Mouse (Mus musculus): ENCODE measurements around the gene Dlk2. TPM values are rescaled to one million over a fixed set of nuclear protein-coding genes. Genes with fewer than 3 reads are reported as not detected.

Gene Dlk2
- polyA plus RNA-seq (2015; fragmentation: Nextera tagmentation; extraction: Ambion mirVana), result 0.64 and 0.77 TPM in 2 replicates

DNA sequence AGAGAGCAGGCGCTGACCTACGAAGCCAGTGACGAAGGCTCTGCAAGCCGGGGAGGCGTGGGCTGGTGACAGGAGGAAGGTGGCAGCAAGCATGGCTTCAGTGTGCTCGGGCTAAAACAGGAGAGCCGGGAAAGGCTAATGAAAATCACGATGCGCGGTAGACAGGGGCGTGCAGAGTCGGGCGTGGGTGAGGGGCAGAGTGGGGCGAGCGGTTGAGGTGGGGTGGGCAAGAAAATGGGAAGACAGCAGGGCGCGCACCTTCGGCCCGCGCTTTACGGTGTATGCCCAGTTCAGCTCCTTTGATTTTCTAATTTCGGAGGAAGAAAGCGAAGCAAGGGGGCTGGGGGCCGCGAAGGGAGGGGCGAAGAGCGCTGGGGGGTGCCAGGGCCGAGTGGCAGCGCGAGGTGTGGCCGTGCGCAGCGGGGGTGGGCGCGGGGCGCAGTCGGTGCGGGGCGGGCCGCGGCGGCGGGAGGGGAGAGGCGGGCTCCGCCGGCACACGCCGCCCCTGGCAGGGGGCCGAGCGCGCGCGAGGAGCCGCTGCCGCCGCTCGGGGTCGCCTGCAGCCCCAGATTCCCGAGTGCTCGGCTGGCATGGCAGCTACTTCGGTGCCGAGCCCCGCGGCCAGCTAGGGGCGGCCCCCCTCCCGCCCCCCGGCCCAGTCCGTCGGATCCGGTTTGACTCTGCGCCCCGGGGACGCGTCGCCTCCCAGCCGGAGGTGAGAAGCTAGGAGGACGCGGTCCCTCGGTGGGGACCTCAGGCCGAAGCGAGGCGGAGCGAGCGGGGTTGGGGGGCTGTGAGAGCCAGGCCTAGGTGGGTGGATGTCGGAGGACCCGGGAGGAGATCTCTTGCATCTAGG, at the start of gene Dlk2:
Gene Dlk2 (plus strand): TSS at position 58 of the 856 bp plus-strand sequence.
- no peak within 1 kb of the TSS for H3K27ac ChIP-seq
- WGBS, result 1% methylated on average over 78 of the region's 86 CpGs
- H3K9me3 ChIP-seq, result no peaks in the 10 kb centered on the region
- peak within 1 kb of the TSS; percentile 100 for H3K4me2 ChIP-seq (replicated peaks)
- peak within 1 kb of the TSS; percentile 58 for H3K4me3 ChIP-seq (replicated peaks)
- H3K36me3 ChIP-seq, result no peaks in the 10 kb centered on the region
- H3K27me3 ChIP-seq (replicated peaks), result peaks cover 48% of the 10 kb centered on the region
- ATAC-seq, result peak; percentile 32; the same call in 1 of the 2 replicates
- H3K4me1 ChIP-seq (replicated peaks), result peaks cover 16% of the 10 kb centered on the region
- H3K9ac ChIP-seq, result peak within 1 kb of the TSS; percentile 50

DNA sequence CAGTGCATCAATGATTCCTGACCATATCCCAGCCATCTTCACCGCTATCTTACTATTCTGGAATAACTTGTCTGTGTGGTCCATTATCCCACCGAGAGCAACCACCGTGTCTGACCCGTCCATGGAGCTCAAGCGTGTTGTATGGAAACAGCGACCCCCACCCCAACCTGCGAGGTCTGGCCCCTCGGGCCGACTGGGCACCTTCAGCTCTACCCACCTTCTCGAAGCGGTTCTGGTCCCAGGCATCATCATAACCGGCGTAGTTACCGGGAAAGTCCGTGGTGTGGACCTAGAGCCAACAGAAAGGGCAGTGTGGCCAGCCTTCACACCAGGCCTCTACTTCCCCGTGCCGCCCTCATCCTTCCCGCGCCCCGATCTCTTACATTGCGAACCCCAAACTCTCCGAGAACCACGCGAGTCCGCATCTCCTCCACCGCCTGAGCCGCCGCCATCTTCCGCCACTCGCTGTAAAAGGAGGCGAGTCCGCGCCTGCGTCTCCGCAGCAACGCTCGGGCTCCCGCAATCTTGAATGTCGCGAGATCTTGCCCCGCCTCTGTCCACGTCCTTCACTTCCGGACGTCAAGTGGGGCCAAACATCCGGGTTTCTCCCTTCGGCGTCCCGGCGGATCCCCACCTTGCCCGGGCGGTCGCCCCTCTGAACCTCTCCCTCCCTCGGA, 49.6 kb upstream of the Dlk2 start, which contains the start of the genes Polr1c and Yipf3:
Gene Polr1c (minus strand): TSS at position 543 of the 677 bp plus-strand sequence.
Gene Yipf3 (plus strand): TSS at position 569 of the 677 bp plus-strand sequence.
- Histone ChIP-seq H3K36me3 (peaks cover 50% of the 10 kb centered on the region), H3K9ac (peak within 1 kb of the TSS; percentile 98), H3K27ac (peak within 1 kb of the TSS; percentile 70), H3K4me1 (replicated peaks) (peaks cover 19% of the 10 kb centered on the region), H3K9me3 (no peaks in the 10 kb centered on the region), H3K4me3 (replicated peaks) (peak within 1 kb of the TSS; percentile 89), H3K4me2 (replicated peaks) (peak within 1 kb of the TSS; percentile 68), H3K27me3 (replicated peaks) (no peaks in the 10 kb centered on the region)
- ATAC-seq, result peak; percentile 95
- WGBS, result under 1% methylated on average over 53 of the region's 53 CpGs

DNA sequence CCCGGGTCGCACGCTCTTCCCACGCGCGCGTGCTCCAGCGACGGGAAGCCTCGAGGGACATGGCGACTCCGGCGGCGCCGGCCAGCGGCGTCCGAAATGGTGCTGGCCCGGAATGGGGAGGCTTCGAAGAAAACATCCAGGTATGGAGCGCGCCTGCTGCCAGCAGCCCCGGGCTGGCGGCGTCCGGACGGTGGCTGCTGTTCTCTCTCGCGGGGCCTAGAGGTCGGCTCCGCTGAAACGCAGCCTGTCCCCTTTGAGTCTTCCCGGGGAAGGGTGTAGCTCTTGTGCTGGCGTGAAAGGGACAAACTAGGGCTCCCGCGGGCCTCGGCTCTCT, 49.1 kb upstream of the Dlk2 start:
- H3K9me3 ChIP-seq, result no peaks in the 10 kb centered on the region
- peaks cover 17% of the 10 kb centered on the region for H3K4me1 ChIP-seq (replicated peaks)
- peak overlapping the region; percentile 68 for H3K4me2 ChIP-seq (replicated peaks)
- peak; percentile 69 for ATAC-seq
- WGBS, result under 1% methylated on average over 37 of the region's 37 CpGs
- H3K27me3 ChIP-seq (replicated peaks), result no peaks in the 10 kb centered on the region
- peak overlapping the region; percentile 98 for H3K9ac ChIP-seq
- H3K4me3 ChIP-seq (replicated peaks), result peak overlapping the region; percentile 89
- peaks cover 45% of the 10 kb centered on the region for H3K36me3 ChIP-seq
- peak overlapping the region; percentile 70 for H3K27ac ChIP-seq

DNA sequence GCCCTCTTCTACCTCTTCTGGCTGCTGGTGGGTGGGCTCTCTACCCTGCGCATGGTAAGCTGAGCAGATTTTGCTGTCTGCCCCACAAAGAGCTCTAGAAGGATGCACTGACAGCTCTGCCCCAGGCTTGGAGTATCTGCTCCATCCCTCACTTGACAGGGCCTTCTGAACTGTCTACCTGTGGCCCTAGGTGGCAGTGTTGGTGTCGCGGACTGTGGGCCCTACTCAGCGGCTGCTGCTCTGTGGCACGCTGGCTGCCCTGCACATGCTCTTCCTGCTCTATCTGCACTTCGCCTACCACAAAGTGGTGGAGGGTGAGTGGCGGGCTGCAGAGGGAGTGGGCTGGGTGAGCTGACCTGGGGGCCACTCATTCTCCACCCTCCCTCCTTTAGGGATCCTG, 46.0 kb upstream of the Dlk2 start:
- Histone ChIP-seq H3K4me1 (replicated peaks) (peaks cover 27% of the 10 kb centered on the region), H3K36me3 (peaks cover 27% of the 10 kb centered on the region), H3K27ac (no peak overlapping the region), H3K27me3 (replicated peaks) (peaks cover 18% of the 10 kb centered on the region), H3K4me3 (replicated peaks) (no peak overlapping the region), H3K9me3 (no peaks in the 10 kb centered on the region), H3K4me2 (replicated peaks) (no peak overlapping the region), H3K9ac (no peak overlapping the region)
- 79% methylated on average over 7 of the region's 7 CpGs for WGBS
- no peak for ATAC-seq

DNA sequence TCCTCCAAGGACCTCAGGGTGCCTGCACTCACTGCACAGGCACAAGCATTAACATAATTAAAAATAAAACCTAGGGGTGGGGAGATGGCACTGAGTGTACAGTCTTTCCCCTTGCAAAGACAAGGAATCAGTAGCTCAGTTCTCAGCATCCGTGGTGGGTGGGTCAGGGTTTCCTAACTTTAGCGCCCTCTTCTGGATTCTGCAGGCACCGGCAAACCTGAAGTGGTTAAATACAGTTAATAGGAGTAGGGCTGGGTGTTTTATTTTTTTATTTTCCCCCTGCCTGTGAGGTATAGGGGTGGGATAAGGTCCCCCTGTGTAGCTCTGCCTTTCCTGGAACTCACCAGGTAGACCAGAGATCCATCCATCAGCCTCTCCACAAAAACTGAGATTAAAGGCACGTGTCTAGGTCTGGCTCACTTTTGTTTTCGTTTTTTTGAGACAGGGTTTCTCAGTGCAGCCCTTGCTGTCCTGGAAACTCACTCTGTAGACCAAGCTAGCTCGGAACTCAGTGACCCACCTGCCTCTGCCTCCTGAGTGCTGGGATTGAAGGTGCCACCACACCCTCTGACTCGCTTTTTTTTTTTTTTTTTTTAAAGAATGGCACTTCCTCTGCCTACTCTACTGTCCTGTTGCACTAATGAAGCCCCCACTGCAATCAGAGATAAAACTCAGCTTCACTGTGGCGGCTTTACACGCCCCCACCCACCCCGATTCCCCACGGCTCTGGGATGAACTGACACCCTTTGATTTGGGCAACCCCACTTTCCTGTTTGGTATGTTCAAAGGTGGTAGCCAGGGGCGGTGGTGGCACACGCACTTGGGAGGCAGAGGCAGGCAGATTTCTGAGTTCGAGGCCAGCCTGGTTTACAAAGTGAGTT, 44.4 kb upstream of the Dlk2 start:
- H3K9ac ChIP-seq, result no peak overlapping the region; the same call in 1 of the 2 replicates
- peaks cover 21% of the 10 kb centered on the region for H3K4me1 ChIP-seq (replicated peaks)
- no peak overlapping the region for H3K27ac ChIP-seq
- no peaks in the 10 kb centered on the region for H3K9me3 ChIP-seq
- peaks cover 31% of the 10 kb centered on the region for H3K36me3 ChIP-seq
- H3K4me3 ChIP-seq (replicated peaks), result peak overlapping the region; percentile 64
- 55% methylated on average over 14 of the region's 14 CpGs for WGBS
- peaks cover 18% of the 10 kb centered on the region for H3K27me3 ChIP-seq (replicated peaks)
- H3K4me2 ChIP-seq (replicated peaks), result peak overlapping the region; percentile 99
- ATAC-seq, result no peak

DNA sequence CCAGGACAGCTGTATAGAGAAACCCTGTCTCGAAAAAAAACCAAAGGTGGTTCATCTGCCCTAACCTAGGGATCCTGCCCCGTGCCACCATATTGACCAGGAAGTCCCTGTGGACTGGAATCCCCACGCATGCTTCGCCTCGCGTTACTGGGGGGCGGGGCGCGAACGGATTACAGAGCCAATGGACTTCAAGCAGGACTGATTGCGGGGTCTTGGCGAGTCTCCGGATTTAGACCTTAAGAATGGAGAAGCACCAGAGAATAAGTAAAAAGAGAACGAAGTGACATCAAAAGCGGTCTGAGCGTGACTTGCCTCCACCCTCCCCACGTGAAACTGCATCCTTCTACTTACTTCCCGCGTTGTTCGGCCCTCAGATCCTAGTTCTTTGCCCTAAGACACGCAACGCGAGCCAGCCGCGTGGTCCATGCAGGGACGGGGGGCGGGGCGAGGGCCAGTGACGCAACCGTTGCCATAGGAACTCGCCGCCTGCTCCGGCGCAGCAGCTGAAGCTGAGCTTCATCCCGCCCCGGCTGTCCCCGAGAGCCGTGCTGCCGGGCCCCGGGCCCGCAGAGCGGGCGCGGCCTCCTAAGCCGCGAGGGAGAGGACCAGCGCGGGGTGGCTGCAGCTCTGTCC, 43.7 kb upstream of the Dlk2 start, which contains the start of gene Lrrc73:
Gene Lrrc73 (plus strand): TSS at position 80 of the 633 bp plus-strand sequence.
- peak; percentile 90 for ATAC-seq
- Histone ChIP-seq H3K4me2 (replicated peaks) (peak within 1 kb of the TSS; percentile 99), H3K9me3 (no peaks in the 10 kb centered on the region), H3K4me3 (replicated peaks) (peak within 1 kb of the TSS; percentile 64), H3K27ac (no peak within 1 kb of the TSS), H3K27me3 (replicated peaks) (peaks cover 18% of the 10 kb centered on the region), H3K4me1 (replicated peaks) (peaks cover 21% of the 10 kb centered on the region), H3K9ac (peak within 1 kb of the TSS; percentile 55), H3K36me3 (peaks cover 39% of the 10 kb centered on the region)
- WGBS, result 2% methylated on average over 47 of the region's 48 CpGs

DNA sequence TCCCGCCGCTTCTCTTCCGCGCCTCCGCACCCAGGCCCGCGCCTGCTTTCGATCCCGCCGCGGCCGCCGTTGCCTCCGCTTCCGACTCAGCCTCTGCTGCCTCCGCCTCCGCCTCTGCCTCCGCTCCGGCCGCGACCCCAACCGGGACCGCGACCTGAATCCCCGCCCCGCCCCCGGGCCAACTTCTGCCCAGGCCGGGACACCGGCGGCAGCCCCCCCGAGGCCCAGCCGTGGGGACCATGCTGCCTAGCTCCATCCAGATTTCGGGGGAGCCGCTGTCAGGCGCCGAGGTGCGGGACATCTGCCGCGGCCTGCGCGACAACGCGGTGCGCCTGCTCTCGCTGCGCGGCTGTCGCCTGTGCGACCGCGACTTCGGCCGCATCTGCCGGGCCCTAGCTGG, 43.1 kb upstream of the Dlk2 start:
- Histone ChIP-seq H3K9ac (peak overlapping the region; percentile 55), H3K9me3 (no peaks in the 10 kb centered on the region), H3K27me3 (replicated peaks) (peaks cover 18% of the 10 kb centered on the region), H3K4me1 (replicated peaks) (peaks cover 15% of the 10 kb centered on the region), H3K4me3 (replicated peaks) (peak overlapping the region; percentile 64), H3K27ac (no peak overlapping the region), H3K4me2 (replicated peaks) (peak overlapping the region; percentile 99), H3K36me3 (peaks cover 44% of the 10 kb centered on the region)
- ATAC-seq, result peak; percentile 51; the same call in 1 of the 2 replicates
- WGBS, result under 1% methylated on average over 34 of the region's 54 CpGs

DNA sequence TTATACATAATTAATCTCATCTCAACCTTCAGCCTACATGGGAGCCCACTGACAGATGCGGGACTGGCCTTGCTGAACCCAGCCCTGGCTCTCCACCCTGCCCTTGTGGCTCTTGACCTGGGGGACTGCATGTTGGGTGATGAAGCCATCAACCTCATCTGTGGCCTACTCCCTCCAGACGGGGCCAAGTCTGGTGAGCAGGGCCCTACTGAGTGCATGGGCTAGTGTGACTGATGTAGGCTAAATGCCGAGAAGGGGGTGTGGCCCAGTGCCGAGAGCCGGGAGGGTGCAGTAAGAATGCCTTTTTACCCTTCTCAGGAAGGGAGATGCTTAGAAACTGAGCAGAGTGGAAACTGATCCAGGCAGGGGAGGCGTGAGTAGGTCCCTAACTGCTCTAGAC, 42.1 kb upstream of the Dlk2 start:
- no peak overlapping the region for H3K4me3 ChIP-seq (replicated peaks)
- peaks cover 43% of the 10 kb centered on the region for H3K36me3 ChIP-seq
- peaks cover 11% of the 10 kb centered on the region; the same call in 1 of the 2 replicates for H3K4me1 ChIP-seq (replicated peaks)
- H3K9ac ChIP-seq, result no peak overlapping the region
- no peak for ATAC-seq
- no peaks in the 10 kb centered on the region for H3K9me3 ChIP-seq
- H3K27ac ChIP-seq, result no peak overlapping the region
- H3K27me3 ChIP-seq (replicated peaks), result peaks cover 18% of the 10 kb centered on the region
- H3K4me2 ChIP-seq (replicated peaks), result 0 out of 2 replicates have a peak overlapping the region, but pooled peaks have one; percentile 99
- WGBS, result 36% methylated on average over 6 of the region's 6 CpGs

DNA sequence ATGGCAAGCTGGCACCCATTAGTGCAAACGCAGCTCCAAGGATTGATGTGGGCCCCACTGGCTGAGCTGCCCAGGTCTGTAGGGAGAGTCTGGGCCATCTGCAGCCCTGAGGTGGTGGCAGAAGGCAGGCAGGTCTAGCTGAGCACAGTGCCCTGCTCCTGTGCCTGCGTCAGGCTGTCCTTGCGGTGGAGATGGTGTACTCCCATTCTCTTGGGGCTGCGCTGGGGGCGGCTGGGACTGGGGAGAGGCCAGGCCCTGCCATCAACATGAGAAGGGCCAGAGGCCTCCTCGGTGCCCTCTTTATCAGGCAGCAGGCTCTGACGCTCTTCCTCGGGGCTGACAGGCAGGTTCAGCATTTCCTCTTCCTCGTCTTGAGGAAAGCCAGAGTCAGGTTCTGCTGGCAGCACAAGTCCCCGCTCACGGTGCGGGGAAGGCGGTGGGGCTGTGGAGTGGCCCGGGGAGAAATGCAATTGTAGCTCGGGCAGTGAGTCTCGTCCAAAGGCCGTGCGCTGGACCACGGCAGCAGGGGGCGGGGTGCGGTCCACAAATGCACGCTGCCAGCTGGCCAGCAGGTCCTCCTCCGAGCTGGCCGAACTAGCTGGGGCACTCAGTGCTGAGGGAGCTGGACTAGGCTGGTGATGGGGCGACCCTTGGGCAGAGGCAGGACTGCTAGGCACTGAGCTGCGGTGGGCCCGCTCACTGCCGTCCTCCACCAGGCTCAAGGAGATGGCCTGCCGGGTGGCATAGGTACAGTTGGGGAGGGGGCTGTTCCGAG, 38.8 kb upstream of the Dlk2 start:
- no peak overlapping the region for H3K9ac ChIP-seq
- H3K4me1 ChIP-seq (replicated peaks), result peaks cover 11% of the 10 kb centered on the region; the same call in 1 of the 2 replicates
- no peak for ATAC-seq
- no peak overlapping the region for H3K4me2 ChIP-seq (replicated peaks)
- no peak overlapping the region for H3K4me3 ChIP-seq (replicated peaks)
- H3K27me3 ChIP-seq (replicated peaks), result peaks cover 18% of the 10 kb centered on the region
- WGBS, result 83% methylated on average over 30 of the region's 30 CpGs
- no peaks in the 10 kb centered on the region for H3K9me3 ChIP-seq
- H3K36me3 ChIP-seq, result peaks cover 48% of the 10 kb centered on the region
- H3K27ac ChIP-seq, result no peak overlapping the region

DNA sequence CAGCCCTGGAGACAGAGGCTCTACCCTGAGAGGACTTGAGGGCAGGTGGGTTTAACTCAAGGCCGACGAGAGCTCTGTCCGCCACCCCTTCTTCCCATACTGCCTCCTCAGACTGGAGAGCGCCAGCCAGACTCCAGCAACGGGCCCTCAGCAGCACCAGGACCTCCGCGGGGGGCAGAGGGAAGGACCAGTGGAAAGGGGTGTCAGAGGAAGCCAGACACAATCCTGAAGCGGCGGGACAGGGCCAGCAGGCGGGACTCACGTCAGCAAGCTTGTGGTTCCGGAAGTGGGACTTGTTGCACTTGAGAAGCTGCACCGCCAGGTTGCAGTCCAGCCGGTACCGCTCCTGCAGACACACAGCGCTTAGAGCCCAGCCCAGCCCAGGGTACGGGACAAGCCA, 37.5 kb upstream of the Dlk2 start:
- 86% methylated on average over 17 of the region's 17 CpGs for WGBS
- Histone ChIP-seq H3K9ac (no peak overlapping the region), H3K4me2 (replicated peaks) (no peak overlapping the region), H3K4me3 (replicated peaks) (no peak overlapping the region), H3K36me3 (peaks cover 58% of the 10 kb centered on the region), H3K9me3 (no peaks in the 10 kb centered on the region), H3K27ac (no peak overlapping the region), H3K27me3 (replicated peaks) (peaks cover 9% of the 10 kb centered on the region), H3K4me1 (replicated peaks) (0 out of 2 replicates have a peak, but pooled peaks cover 4% of the 10 kb centered on the region)
- no peak for ATAC-seq

Data from intestine, embryonic 15.5 days (tissue).